Mouse (Mus musculus) heart, adult 8-10 months (tissue): ENCODE measurements around the gene Dlst. TPM values are rescaled to one million over a fixed set of nuclear protein-coding genes. Genes with fewer than 3 reads are reported as not detected.
"Not testable (repeated sequence)": the region's sequence is repeated elsewhere in the genome, so short reads cannot be mapped to it uniquely, and the experiment has no call there.

ENCODE experiments used
- DNase-seq: peaks from one replicate; pipeline ENCODE4 v3.0.0; 2022; ENCODE audit warnings: low spot score
- total RNA-seq, 4 experiments: library from RNA; stranded (reverse); gene quantifications; 2 replicates each; pipeline ENCODE4 v1.2.4; 2022

Dlst gene
- total RNA-seq, 4 experiments from 2014 or later: 715 to 820 (median 788) TPM

- no peak for DNase-seq
Observed at GRCm38 (mm10) chr12:85113917-85114316, 3.3 kb downstream of the Dlst start.

- no peak for DNase-seq
Observed at GRCm38 (mm10) chr12:85115678-85116077, 5.0 kb downstream of the Dlst start.

GRCm38 (mm10) chr12:85121806-85122459 lies 11.3 kb downstream of the Dlst start:
- no peak for DNase-seq

GRCm38 (mm10) chr12:85123108-85123530 lies 12.5 kb downstream of the Dlst start:
- no peak for DNase-seq

- no peak for DNase-seq
Observed at GRCm38 (mm10) chr12:85123645-85124044, 13.0 kb downstream of the Dlst start.

GRCm38 (mm10) chr12:85124751-85125150 lies 14.1 kb downstream of the Dlst start:
- DNase-seq: no peak

GRCm38 (mm10) chr12:85126986-85127603 lies 16.5 kb downstream of the Dlst start:
- DNase-seq: no peak

- DNase-seq: no peak
Observed at GRCm38 (mm10) chr12:85129426-85129978, 18.9 kb downstream of the Dlst start.

GRCm38 (mm10) chr12:85131361-85131760 lies 20.7 kb downstream of the Dlst start:
- DNase-seq: no peak

GRCm38 (mm10) chr12:85134043-85134794 lies 23.6 kb downstream of the Dlst start:
- DNase-seq: no peak

- no peak for DNase-seq
Observed at GRCm38 (mm10) chr12:85135513-85136470, 25.2 kb downstream of the Dlst start.

- no peak for DNase-seq
Observed at GRCm38 (mm10) chr12:85136627-85137026, 26.0 kb downstream of the Dlst start.

GRCm38 (mm10) chr12:85140036-85140701 lies 29.5 kb downstream of the Dlst start:
- no peak for DNase-seq

GRCm38 (mm10) chr12:85141096-85141495 lies 30.5 kb downstream of the Dlst start:
- DNase-seq: no peak

GRCm38 (mm10) chr12:85142803-85143202 lies 32.2 kb downstream of the Dlst start:
- peak; percentile 87 for DNase-seq

- not testable (repeated sequence) for DNase-seq
Observed at GRCm38 (mm10) chr12:85144276-85144675, 33.6 kb downstream of the Dlst start.

GRCm38 (mm10) chr12:85144821-85145220 lies 34.2 kb downstream of the Dlst start:
- no peak for DNase-seq

GRCm38 (mm10) chr12:85145630-85146029 lies 35.0 kb downstream of the Dlst start:
- peak; percentile 55 for DNase-seq

- no peak for DNase-seq
Observed at GRCm38 (mm10) chr12:85146355-85146754, 35.7 kb downstream of the Dlst start.

- no peak for DNase-seq
Observed at GRCm38 (mm10) chr12:85146881-85147280, 36.2 kb downstream of the Dlst start.
